Comparison of ENCODE assay signal across 13 mouse cellular contexts in the genomic region with DNA sequence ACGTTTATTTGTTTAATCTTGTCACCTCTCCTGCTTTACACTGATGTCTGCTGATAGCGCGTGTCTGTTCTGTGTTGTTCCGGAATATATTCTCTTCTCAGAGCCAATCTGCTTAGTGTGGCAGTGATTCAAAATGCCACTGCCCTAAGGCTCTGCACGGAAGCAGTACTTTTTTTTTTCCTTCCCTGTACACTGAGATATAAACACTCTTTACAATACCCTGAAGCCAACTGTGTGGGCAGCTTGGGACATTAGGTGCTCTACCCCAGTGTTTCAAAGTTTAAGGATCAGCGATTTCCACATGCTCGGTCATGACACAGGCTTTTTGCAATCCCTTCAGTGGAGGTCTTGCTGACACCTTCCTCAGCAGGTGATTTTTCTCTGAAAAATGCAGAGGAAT.
A peak's percentile ranks its signal among the peaks of the same experiment; 100 is the strongest.
DNase-seq lines count a peak whose midpoint lies in the region; ATAC-seq and TF ChIP-seq lines count a peak whose summit lies in the region.
"Had no signal": no experiment of that assay in that cellular context is flagged by ENCODE, and none has a peak within 500 bp of the region (broad histone marks: within the 10 kb centered on the region; RNA-seq: fewer than 3 reads in every experiment).

No protein-coding gene starts in this region.

- H3K27me3 ChIP-seq in forebrain, embryonic 13.5 days: no peaks in the 10 kb centered on the region
- no peaks in the 10 kb centered on the region for H3K27me3 ChIP-seq in forebrain, embryonic 11.5 days (ENCODE audit: control insufficient read depth, insufficient read depth, low read length)
- H3K27me3 ChIP-seq in lung, embryonic 14.5 days (ENCODE audit: insufficient read depth, low read length): no peaks in the 10 kb centered on the region
- H3K27me3 ChIP-seq in midbrain, embryonic 14.5 days (ENCODE audit: control insufficient read depth, insufficient read depth, low read length): no peaks in the 10 kb centered on the region
- H3K27me3 ChIP-seq: embryonic facial prominence, embryonic 12.5 days; limb, embryonic 12.5 days had no signal

- no peak overlapping the region for H3K9ac ChIP-seq in forebrain, embryonic 13.5 days
- H3K9ac ChIP-seq in forebrain, embryonic 11.5 days (ENCODE audit: low read length): no peak overlapping the region
- H3K9ac ChIP-seq in lung, embryonic 14.5 days: no peak overlapping the region
- H3K9ac ChIP-seq in midbrain, embryonic 14.5 days (replicated peaks; ENCODE audit: low read length): no peak overlapping the region
- H3K9ac ChIP-seq: embryonic facial prominence, embryonic 12.5 days; limb, embryonic 12.5 days had no signal

- H3K4me2 ChIP-seq in forebrain, embryonic 13.5 days: peak overlapping the region; percentile 53
- H3K4me2 ChIP-seq in forebrain, embryonic 11.5 days (ENCODE audit: low read depth, low read length, severe bottlenecking): no peak overlapping the region
- peak overlapping the region; percentile 53 for H3K4me2 ChIP-seq in lung, embryonic 14.5 days
- H3K4me2 ChIP-seq in midbrain, embryonic 14.5 days (ENCODE audit: low read length): peak overlapping the region; percentile 51
- H3K4me2 ChIP-seq: embryonic facial prominence, embryonic 12.5 days; limb, embryonic 12.5 days had no signal

- H3K36me3 ChIP-seq in forebrain, embryonic 13.5 days (ENCODE audit: poor library complexity, severe bottlenecking): no peaks in the 10 kb centered on the region
- no peaks in the 10 kb centered on the region for H3K36me3 ChIP-seq in forebrain, embryonic 11.5 days (ENCODE audit: control insufficient read depth, insufficient read depth, low read length)
- no peaks in the 10 kb centered on the region for H3K36me3 ChIP-seq in lung, embryonic 14.5 days (ENCODE audit: insufficient read depth)
- no peaks in the 10 kb centered on the region for H3K36me3 ChIP-seq in midbrain, embryonic 14.5 days (ENCODE audit: control insufficient read depth, insufficient read depth, low read length)
- H3K36me3 ChIP-seq: embryonic facial prominence, embryonic 12.5 days; limb, embryonic 12.5 days had no signal

- WGBS in forebrain, embryonic 13.5 days: 64% methylated on average over 7 of the region's 7 CpGs
- 76% methylated on average over 7 of the region's 7 CpGs for WGBS in forebrain, embryonic 11.5 days
- 32% methylated on average over 7 of the region's 7 CpGs for WGBS in lung, embryonic 14.5 days
- 50% methylated on average over 7 of the region's 7 CpGs for WGBS in midbrain, embryonic 14.5 days

- peaks cover 14% of the 10 kb centered on the region for H3K4me1 ChIP-seq in forebrain, embryonic 13.5 days
- 0 out of 2 replicates have a peak, but pooled peaks cover 2% of the 10 kb centered on the region for H3K4me1 ChIP-seq in forebrain, embryonic 11.5 days (replicated peaks; ENCODE audit: control insufficient read depth, insufficient read depth, low read length)
- H3K4me1 ChIP-seq in lung, embryonic 14.5 days (ENCODE audit: insufficient read depth): no peaks in the 10 kb centered on the region
- peaks cover 14% of the 10 kb centered on the region for H3K4me1 ChIP-seq in midbrain, embryonic 14.5 days (ENCODE audit: control insufficient read depth, insufficient read depth, low read length)
- H3K4me1 ChIP-seq: embryonic facial prominence, embryonic 12.5 days; limb, embryonic 12.5 days had no signal

- TF ChIP-seq CTCF in lung, embryonic 14.5 days (IDR thresholded peaks at IDR 0.05; ENCODE audit: low read depth): no peak

- no peaks in the 10 kb centered on the region for H3K9me3 ChIP-seq in forebrain, embryonic 13.5 days (replicated peaks)
- H3K9me3 ChIP-seq in forebrain, embryonic 11.5 days (ENCODE audit: control insufficient read depth, low read length): no peaks in the 10 kb centered on the region
- no peaks in the 10 kb centered on the region for H3K9me3 ChIP-seq in lung, embryonic 14.5 days (ENCODE audit: low read depth, low read length)
- H3K9me3 ChIP-seq in midbrain, embryonic 14.5 days (ENCODE audit: control insufficient read depth, low read length): no peaks in the 10 kb centered on the region
- H3K9me3 ChIP-seq: embryonic facial prominence, embryonic 12.5 days; limb, embryonic 12.5 days had no signal

- no peak for ATAC-seq in forebrain, embryonic 13.5 days
- ATAC-seq in forebrain, embryonic 11.5 days (replicated peaks; ENCODE audit: low FRiP score): no peak
- ATAC-seq in lung, embryonic 14.5 days (ENCODE audit: insufficient read depth): no peak
- ATAC-seq in midbrain, embryonic 14.5 days (ENCODE audit: low FRiP score, low TSS enrichment): no peak
- ATAC-seq: intestine, postnatal 0 days had no signal

- no peak for DNase-seq in forebrain, embryonic 11.5 days (ENCODE audit: low spot score)
- DNase-seq in lung, embryonic 14.5 days: peak; percentile 18
- DNase-seq in lung, postnatal 25 days (ENCODE audit: low spot score): no peak
- DNase-seq in cerebellum, adult 9-10 months: peak; percentile 70
- peak; percentile 30 for DNase-seq in midbrain, embryonic 14.5 days
- no peak for DNase-seq in urinary bladder, postnatal 10 days (ENCODE audit: low spot score)
- DNase-seq in heart, postnatal 4 days: no peak
- DNase-seq: gastrocnemius, adult 2 months; lung, adult 2 months had no signal

- peak overlapping the region; percentile 26 for H3K4me3 ChIP-seq in forebrain, embryonic 13.5 days
- H3K4me3 ChIP-seq in forebrain, embryonic 11.5 days (ENCODE audit: low read depth, low read length): no peak overlapping the region
- no peak overlapping the region for H3K4me3 ChIP-seq in lung, embryonic 14.5 days (ENCODE audit: low read depth, low read length)
- H3K4me3 ChIP-seq in midbrain, embryonic 14.5 days (replicated peaks; ENCODE audit: low read depth, low read length): no peak overlapping the region
- H3K4me3 ChIP-seq: embryonic facial prominence, embryonic 12.5 days; gastrocnemius, adult 2 months; limb, embryonic 12.5 days had no signal

- H3K27ac ChIP-seq in forebrain, embryonic 13.5 days: no peak overlapping the region
- no peak overlapping the region for H3K27ac ChIP-seq in forebrain, embryonic 11.5 days (ENCODE audit: low read depth, low read length)
- no peak overlapping the region for H3K27ac ChIP-seq in lung, embryonic 14.5 days (ENCODE audit: low read depth)
- H3K27ac ChIP-seq in midbrain, embryonic 14.5 days (replicated peaks; ENCODE audit: low read depth, low read length): no peak overlapping the region
- H3K27ac ChIP-seq: embryonic facial prominence, embryonic 12.5 days; gastrocnemius, adult 2 months; limb, embryonic 12.5 days had no signal

Comparison
In these comparisons a context has a peak if more than half of its experiments do, and no peak if none do; other contexts are left out.
1. DNase-seq: peak in lung, embryonic 14.5 days (single experiment), cerebellum, adult 9-10 months (single experiment) and midbrain, embryonic 14.5 days (single experiment); none in forebrain, embryonic 11.5 days (single experiment), lung, postnatal 25 days (single experiment), urinary bladder, postnatal 10 days (single experiment) and heart, postnatal 4 days (single experiment).